Mouse (Mus musculus) neural tube, embryonic 13.5 days (tissue): ENCODE results near the gene Scn1a. TPM values are rescaled to one million over a fixed set of nuclear protein-coding genes. Genes with fewer than 3 reads are reported as not detected.

Experiments used
- ATAC-seq: fragments of 200-750 bp; cut with Nextera tagmentation; 2 replicates; pipeline ENCODE4 v1.8.0; 2017; ENCODE audit warnings: low read depth, mild to moderate bottlenecking, moderate TSS enrichment, moderate library complexity
- H3K27ac ChIP-seq: fragments of 300-500 bp; sonication (generic); replicated peaks from 2 replicates; pipeline ENCODE4 v1.5.1; 2015; ENCODE audit warnings: moderate library complexity, mild to moderate bottlenecking, inconsistent platforms
- H3K27me3 ChIP-seq: fragments of 300-500 bp; sonication (generic); 2 replicates; pipeline ENCODE4 v1.6.1; 2015; ENCODE audit warnings: mild to moderate bottlenecking, inconsistent platforms
- H3K36me3 ChIP-seq: fragments of 300-500 bp; sonication (generic); 2 replicates; pipeline ENCODE4 v1.6.1; 2015; ENCODE audit warnings: mild to moderate bottlenecking, inconsistent platforms
- H3K4me1 ChIP-seq: fragments of 300-500 bp; sonication (generic); replicated peaks from 2 replicates; pipeline ENCODE4 v1.6.1; 2015; ENCODE audit warnings: inconsistent platforms
- H3K4me2 ChIP-seq: fragments of 300-500 bp; sonication (generic); 2 replicates; pipeline ENCODE4 v1.6.1; 2015; ENCODE audit warnings: inconsistent platforms, mild to moderate bottlenecking, moderate library complexity
- H3K4me3 ChIP-seq: fragments of 300-500 bp; sonication (generic); 2 replicates; pipeline ENCODE4 v1.5.1; 2015; ENCODE audit warnings: mild to moderate bottlenecking, inconsistent platforms
- H3K9ac ChIP-seq: fragments of 300-500 bp; sonication (generic); 2 replicates; pipeline ENCODE4 v1.6.1; 2015; ENCODE audit warnings: moderate library complexity, mild to moderate bottlenecking, inconsistent platforms
- H3K9me3 ChIP-seq: fragments of 300-500 bp; sonication (generic); 2 replicates; pipeline ENCODE4 v1.6.1; 2016; ENCODE audit warnings: inconsistent platforms
- WGBS: fragments of 180-500 bp; shearing (Covaris S2); methylation state at CpG from one replicate; pipeline ENCODE4 v1.1.7; 2015; 5-methylcytosine and 5-hydroxymethylcytosine counted together
- polyA plus RNA-seq: library from polyadenylated mRNA; unstranded; fragments of >200 nt; fragmentation: Nextera tagmentation; extraction: Ambion mirVana; gene quantifications from 2 replicates; pipeline ENCODE4 v1.2.1, GENCODE M21; 2015

Scn1a gene
- polyA plus RNA-seq, 1 experiment from 2014 or later: 13.1 TPM

- Histone ChIP-seq H3K27me3 (no peaks in the 10 kb centered on the region), H3K36me3 (no peaks in the 10 kb centered on the region), H3K9ac (peak overlapping the region; percentile 76), H3K4me1 (peaks cover 32% of the 10 kb centered on the region), H3K9me3 (no peaks in the 10 kb centered on the region), H3K27ac (peak overlapping the region; percentile 46; the same call in 1 of the 2 replicates), H3K4me2 (peak overlapping the region; percentile 66), H3K4me3 (peak overlapping the region; percentile 57)
- ATAC-seq: peak; percentile 47
- WGBS: 17% methylated on average over 11 of the region's 11 CpGs
Observed at GRCm38 (mm10) chr2:66408456-66408855, 32.2 kb downstream of the Scn1a start.

- no peaks in the 10 kb centered on the region for H3K36me3 ChIP-seq
Observed at GRCm38 (mm10) chr2:66392586-66392985, 48.1 kb downstream of the Scn1a start.

GRCm38 (mm10) chr2:66367957-66368356 lies 72.7 kb downstream of the Scn1a start:
- no peaks in the 10 kb centered on the region for H3K9me3 ChIP-seq
- H3K36me3 ChIP-seq: no peaks in the 10 kb centered on the region
- no peak overlapping the region for H3K9ac ChIP-seq
- ATAC-seq: no peak
- H3K4me1 ChIP-seq: no peaks in the 10 kb centered on the region
- H3K27me3 ChIP-seq: no peaks in the 10 kb centered on the region
- H3K4me2 ChIP-seq: no peak overlapping the region
- H3K27ac ChIP-seq: no peak overlapping the region
- 36% methylated on average over 2 of the region's 2 CpGs for WGBS
- no peak overlapping the region for H3K4me3 ChIP-seq

More at GRCm38 (mm10) chr2:66392586-66392985, 48.1 kb downstream of the Scn1a start:
- no peak for ATAC-seq
- Histone ChIP-seq H3K4me2 (no peak overlapping the region), H3K4me3 (no peak overlapping the region), H3K9me3 (no peaks in the 10 kb centered on the region), H3K4me1 (no peaks in the 10 kb centered on the region), H3K27me3 (no peaks in the 10 kb centered on the region), H3K9ac (no peak overlapping the region), H3K27ac (no peak overlapping the region)
- 90% methylated on average over 5 of the region's 5 CpGs for WGBS

- Histone ChIP-seq H3K27ac (no peak overlapping the region), H3K9me3 (no peaks in the 10 kb centered on the region), H3K36me3 (no peaks in the 10 kb centered on the region), H3K9ac (no peak overlapping the region), H3K4me3 (no peak overlapping the region), H3K4me1 (no peaks in the 10 kb centered on the region), H3K4me2 (no peak overlapping the region), H3K27me3 (no peaks in the 10 kb centered on the region)
- no peak for ATAC-seq
- WGBS: 76% methylated on average over 2 of the region's 2 CpGs
Observed at GRCm38 (mm10) chr2:66350590-66350989, 90.0 kb downstream of the Scn1a start.

GRCm38 (mm10) chr2:66346622-66347021 lies 94.0 kb downstream of the Scn1a start:
- Histone ChIP-seq H3K4me2 (no peak overlapping the region), H3K9ac (no peak overlapping the region)

GRCm38 (mm10) chr2:66346181-66346580 lies 94.5 kb downstream of the Scn1a start:
- Histone ChIP-seq H3K9me3 (no peaks in the 10 kb centered on the region), H3K4me1 (no peaks in the 10 kb centered on the region), H3K9ac (no peak overlapping the region), H3K4me2 (no peak overlapping the region), H3K27ac (no peak overlapping the region), H3K36me3 (no peaks in the 10 kb centered on the region), H3K4me3 (no peak overlapping the region), H3K27me3 (no peaks in the 10 kb centered on the region)
- no peak for ATAC-seq
- WGBS: 78% methylated on average over 3 of the region's 3 CpGs

More at GRCm38 (mm10) chr2:66346622-66347021, 94.0 kb downstream of the Scn1a start:
- no peaks in the 10 kb centered on the region for H3K4me1 ChIP-seq
- no peaks in the 10 kb centered on the region for H3K9me3 ChIP-seq
- no peaks in the 10 kb centered on the region for H3K27me3 ChIP-seq
- no peak overlapping the region for H3K27ac ChIP-seq
- H3K4me3 ChIP-seq: no peak overlapping the region
- no peaks in the 10 kb centered on the region for H3K36me3 ChIP-seq
- ATAC-seq: no peak
- 97% methylated on average over 1 of the region's 1 CpGs for WGBS

GRCm38 (mm10) chr2:66337406-66337805 lies 103.2 kb downstream of the Scn1a start:
- WGBS: 47% methylated on average over 5 of the region's 5 CpGs
- Histone ChIP-seq H3K27me3 (no peaks in the 10 kb centered on the region), H3K36me3 (no peaks in the 10 kb centered on the region), H3K4me1 (no peaks in the 10 kb centered on the region), H3K27ac (no peak overlapping the region), H3K9me3 (no peaks in the 10 kb centered on the region), H3K4me3 (no peak overlapping the region), H3K9ac (no peak overlapping the region), H3K4me2 (no peak overlapping the region)
- no peak for ATAC-seq

GRCm38 (mm10) chr2:66336396-66336795 lies 104.2 kb downstream of the Scn1a start:
- H3K4me1 ChIP-seq: no peaks in the 10 kb centered on the region
- no peaks in the 10 kb centered on the region for H3K27me3 ChIP-seq
- H3K9me3 ChIP-seq: no peaks in the 10 kb centered on the region
- H3K36me3 ChIP-seq: no peaks in the 10 kb centered on the region
- H3K9ac ChIP-seq: no peak overlapping the region
- no peak for ATAC-seq
- no peak overlapping the region for H3K4me3 ChIP-seq
- no peak overlapping the region for H3K4me2 ChIP-seq
- H3K27ac ChIP-seq: no peak overlapping the region
- WGBS: 78% methylated on average over 6 of the region's 6 CpGs

- ATAC-seq: no peak
- WGBS: 71% methylated on average over 3 of the region's 3 CpGs
- H3K9ac ChIP-seq: no peak overlapping the region
- no peaks in the 10 kb centered on the region for H3K4me1 ChIP-seq
- no peak overlapping the region for H3K4me3 ChIP-seq
- H3K36me3 ChIP-seq: peaks cover 11% of the 10 kb centered on the region
- no peaks in the 10 kb centered on the region for H3K27me3 ChIP-seq
- no peaks in the 10 kb centered on the region for H3K9me3 ChIP-seq
- H3K4me2 ChIP-seq: no peak overlapping the region
- no peak overlapping the region for H3K27ac ChIP-seq
Observed at GRCm38 (mm10) chr2:66272551-66272950, 168.1 kb downstream of the Scn1a start.

- Histone ChIP-seq H3K4me1 (peaks cover 20% of the 10 kb centered on the region), H3K9ac (peak within 1 kb of the TSS; percentile 82), H3K27ac (peak within 1 kb of the TSS; percentile 92), H3K27me3 (no peaks in the 10 kb centered on the region), H3K4me2 (peak within 1 kb of the TSS; percentile 60), H3K4me3 (peak within 1 kb of the TSS; percentile 74), H3K9me3 (no peaks in the 10 kb centered on the region), H3K36me3 (peaks cover 13% of the 10 kb centered on the region)
- WGBS: under 1% methylated on average over 56 of the region's 56 CpGs
- ATAC-seq: peak; percentile 99
Observed at GRCm38 (mm10) chr2:66256220-66257131, 184.2 kb downstream of the Scn1a start, which contains the start of gene Ttc21b. Gene Ttc21b (minus strand): TSS chr2:66256617.

GRCm38 (mm10) chr2:66244013-66244412 lies 196.6 kb downstream of the Scn1a start:
- Histone ChIP-seq H3K9ac (no peak overlapping the region), H3K9me3 (no peaks in the 10 kb centered on the region), H3K27me3 (no peaks in the 10 kb centered on the region), H3K4me3 (no peak overlapping the region), H3K4me1 (no peaks in the 10 kb centered on the region), H3K27ac (no peak overlapping the region), H3K36me3 (peaks cover 55% of the 10 kb centered on the region), H3K4me2 (no peak overlapping the region)
- 85% methylated on average over 1 of the region's 1 CpGs for WGBS
- no peak for ATAC-seq

- H3K27me3 ChIP-seq: no peaks in the 10 kb centered on the region
- WGBS: 92% methylated on average over 1 of the region's 1 CpGs
- peaks cover 50% of the 10 kb centered on the region for H3K36me3 ChIP-seq
- no peak for ATAC-seq
- H3K9ac ChIP-seq: no peak overlapping the region
- no peaks in the 10 kb centered on the region for H3K4me1 ChIP-seq
- no peak overlapping the region for H3K27ac ChIP-seq
- H3K9me3 ChIP-seq: no peaks in the 10 kb centered on the region
- H3K4me2 ChIP-seq: no peak overlapping the region
- H3K4me3 ChIP-seq: no peak overlapping the region
Observed at GRCm38 (mm10) chr2:66240334-66240733, 200.3 kb downstream of the Scn1a start.
